Mouse (Mus musculus) spleen, postnatal 10 days (tissue): Measurements from ENCODE around the gene Rasa2.
"Not testable (repeated sequence)": the region's sequence is repeated elsewhere in the genome, so short reads cannot be mapped to it uniquely, and the experiment has no call there.

Experiments used
- DNase-seq, 2 experiments: peaks; one replicate each; pipeline ENCODE4 v3.0.0; 2021 to 2022; ENCODE audit warnings: low spot score in 2 of 2

Rasa2 gene

DNA sequence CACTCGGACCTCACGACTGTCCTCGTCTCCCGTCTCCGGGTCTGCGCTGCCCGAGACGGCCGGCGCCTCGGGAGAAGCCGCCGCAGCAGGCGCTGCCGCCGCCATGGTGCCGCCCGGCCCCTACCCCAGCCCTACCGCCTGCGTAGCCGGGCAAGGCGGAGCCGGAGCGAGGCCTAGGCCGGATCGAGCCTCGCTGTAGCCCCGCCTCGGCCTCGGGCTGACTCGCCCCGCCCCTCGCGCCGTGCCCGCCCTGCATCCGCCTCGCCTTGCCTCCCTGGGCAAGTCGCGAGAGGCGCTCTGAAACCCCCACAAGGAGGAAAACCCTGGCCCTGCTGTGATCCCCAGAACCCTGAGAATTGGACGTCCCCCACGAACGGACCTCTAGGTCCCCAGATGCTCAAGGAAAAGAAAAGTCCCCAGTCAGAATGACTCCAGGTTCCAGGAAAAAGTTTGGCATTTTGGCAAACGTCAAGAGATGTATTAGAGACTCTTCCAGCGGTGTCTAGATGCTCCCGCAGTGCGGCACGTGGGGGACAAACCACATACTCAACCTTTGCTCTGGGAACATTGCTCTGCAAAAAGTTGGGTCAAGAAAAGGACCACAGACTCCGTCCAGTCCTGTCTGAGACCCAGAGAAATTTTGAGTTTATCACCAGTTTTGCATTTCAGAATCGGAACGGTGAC lies at the start of gene Rasa2:
Rasa2 (minus strand) TSS at position 229 of the 684 bp plus-strand sequence.
- peak; percentile 85 to 93 for DNase-seq

GRCm38 (mm10) chr9:96678611-96679010 lies 47.2 kb upstream of the Rasa2 start:
- no peak for DNase-seq

- not testable (repeated sequence) for DNase-seq
These were observed 46.3 kb upstream of the Rasa2 start for GRCm38 (mm10) chr9:96677711-96678110.

DNA sequence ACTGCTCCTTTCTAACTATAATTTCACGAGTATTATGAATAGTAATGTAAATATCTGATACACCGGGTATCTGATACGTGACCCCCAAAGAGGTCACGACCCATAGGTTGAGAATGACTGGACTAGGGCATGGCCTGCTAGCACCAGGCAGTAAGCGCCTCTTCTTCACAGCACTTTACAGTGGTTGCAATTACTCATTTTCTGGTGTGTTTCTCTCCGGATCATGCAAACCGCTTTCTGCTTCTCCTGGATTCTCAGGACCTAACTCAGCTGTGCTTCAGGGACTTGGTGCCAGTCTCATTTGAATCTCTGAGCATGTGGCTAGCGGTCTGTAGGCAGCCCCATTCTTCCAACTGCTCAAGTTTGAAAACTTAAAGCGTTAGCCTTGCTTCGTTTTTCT lies 45.3 kb upstream of the Rasa2 start:
- DNase-seq = no peak

DNA sequence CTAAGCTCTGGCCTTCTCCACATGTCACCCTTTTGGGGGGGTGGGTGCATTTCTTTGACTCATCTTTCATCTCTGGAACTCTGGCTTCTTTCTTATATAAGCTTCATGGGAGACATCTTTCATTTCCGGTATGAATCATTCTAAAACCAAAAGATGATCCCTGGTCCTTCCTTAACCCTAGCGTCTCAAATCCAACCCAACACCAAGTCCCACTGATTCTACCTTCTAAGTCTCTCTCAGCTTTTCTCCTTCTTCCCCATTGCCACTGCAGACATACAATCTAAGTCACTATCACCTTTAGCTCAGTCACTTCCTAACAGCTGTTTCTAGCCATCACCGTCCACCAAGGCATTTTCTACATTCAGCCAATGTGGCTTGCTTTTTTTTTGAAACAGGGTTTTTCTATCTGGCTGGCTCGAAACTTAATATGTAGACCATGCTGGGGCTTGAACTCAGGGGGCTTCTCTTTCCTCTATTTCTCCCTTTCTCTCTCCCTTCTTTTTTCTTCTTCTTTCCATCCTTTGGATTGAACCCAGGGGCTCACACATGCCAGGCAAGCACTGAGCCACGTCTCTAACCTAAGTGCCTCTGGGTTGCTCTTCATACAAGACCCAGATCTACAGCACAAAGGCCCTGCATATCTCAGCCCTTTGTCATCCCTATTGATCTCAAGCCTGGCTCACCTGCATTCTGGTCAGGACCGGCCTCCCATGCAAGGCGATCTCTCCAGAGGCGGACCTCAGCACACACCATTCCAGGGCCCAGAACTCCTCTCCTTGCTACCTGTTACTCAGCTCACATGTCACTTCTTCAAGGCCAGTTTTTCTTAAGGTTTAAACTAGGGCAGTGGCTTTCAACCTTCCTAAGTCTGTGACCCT lies 44.6 kb upstream of the Rasa2 start:
- no peak for DNase-seq

GRCm38 (mm10) chr9:96675071-96675762 lies 43.8 kb upstream of the Rasa2 start:
- DNase-seq = peak in 1 of 2 experiments; percentile 70

DNA sequence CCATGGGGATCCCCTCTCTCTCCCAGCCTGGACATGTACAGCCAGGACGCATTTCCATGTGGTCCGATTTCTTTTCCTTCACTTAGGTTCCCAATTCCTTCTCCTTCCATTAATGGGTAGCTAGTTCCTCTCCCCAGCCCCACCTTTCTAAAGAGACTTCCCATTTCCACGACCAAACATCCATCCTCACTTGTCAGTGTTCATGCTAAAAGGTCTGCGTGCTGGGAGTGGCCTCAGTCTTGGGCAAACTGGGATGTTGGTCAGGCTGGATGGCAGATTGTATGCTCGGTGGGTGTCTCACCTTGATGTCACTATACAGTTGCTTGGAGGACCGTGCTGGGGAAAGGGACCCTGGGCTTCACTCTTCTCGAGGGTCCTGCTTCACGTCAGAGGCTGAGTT lies 42.9 kb upstream of the Rasa2 start:
- no peak for DNase-seq

- DNase-seq = no peak
These were observed 41.0 kb upstream of the Rasa2 start for GRCm38 (mm10) chr9:96672466-96672865.

DNA sequence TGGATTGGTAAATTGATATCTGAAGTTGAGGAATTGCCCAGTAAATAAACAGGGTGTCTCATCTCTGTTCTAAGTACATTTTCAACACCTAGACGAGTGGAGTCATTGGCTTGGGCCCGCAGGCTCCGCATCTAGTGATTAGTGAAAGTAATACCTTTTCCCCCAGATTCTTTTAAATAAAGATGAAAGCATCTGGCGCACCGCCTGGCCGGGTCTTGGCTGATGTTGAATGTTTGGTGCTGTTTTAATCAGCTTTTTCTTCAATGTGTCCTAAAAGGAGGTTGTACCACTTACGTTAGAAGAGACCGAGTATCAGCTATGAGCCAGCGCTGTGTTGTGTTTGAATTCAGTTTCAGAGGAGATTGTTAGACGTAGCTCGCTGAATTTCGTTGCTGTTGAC lies 39.8 kb upstream of the Rasa2 start:
- DNase-seq = no peak

DNA sequence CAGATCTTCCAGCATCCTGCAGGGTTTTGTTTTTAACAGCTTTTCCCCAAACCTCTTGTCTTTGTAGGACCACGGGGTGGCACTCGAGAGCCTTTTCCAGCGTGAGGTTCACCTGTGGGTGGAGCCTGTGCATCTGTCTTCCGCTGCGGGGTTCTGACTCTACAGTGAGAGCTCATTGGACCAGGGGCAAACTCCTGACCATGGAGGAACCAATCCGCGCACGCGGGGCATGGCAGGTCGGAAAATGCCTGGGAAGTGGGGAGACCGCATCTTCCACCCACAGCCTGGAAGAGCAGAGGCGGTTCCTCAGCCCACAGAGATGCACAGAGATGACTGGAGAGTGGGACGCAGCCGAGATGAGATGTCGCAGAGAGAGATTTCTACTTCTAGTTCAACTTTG lies 38.5 kb upstream of the Rasa2 start:
- peak; percentile 79 to 94 for DNase-seq

- DNase-seq = peak; percentile 30 to 81
These were observed 37.2 kb upstream of the Rasa2 start for GRCm38 (mm10) chr9:96668628-96669027.

DNA sequence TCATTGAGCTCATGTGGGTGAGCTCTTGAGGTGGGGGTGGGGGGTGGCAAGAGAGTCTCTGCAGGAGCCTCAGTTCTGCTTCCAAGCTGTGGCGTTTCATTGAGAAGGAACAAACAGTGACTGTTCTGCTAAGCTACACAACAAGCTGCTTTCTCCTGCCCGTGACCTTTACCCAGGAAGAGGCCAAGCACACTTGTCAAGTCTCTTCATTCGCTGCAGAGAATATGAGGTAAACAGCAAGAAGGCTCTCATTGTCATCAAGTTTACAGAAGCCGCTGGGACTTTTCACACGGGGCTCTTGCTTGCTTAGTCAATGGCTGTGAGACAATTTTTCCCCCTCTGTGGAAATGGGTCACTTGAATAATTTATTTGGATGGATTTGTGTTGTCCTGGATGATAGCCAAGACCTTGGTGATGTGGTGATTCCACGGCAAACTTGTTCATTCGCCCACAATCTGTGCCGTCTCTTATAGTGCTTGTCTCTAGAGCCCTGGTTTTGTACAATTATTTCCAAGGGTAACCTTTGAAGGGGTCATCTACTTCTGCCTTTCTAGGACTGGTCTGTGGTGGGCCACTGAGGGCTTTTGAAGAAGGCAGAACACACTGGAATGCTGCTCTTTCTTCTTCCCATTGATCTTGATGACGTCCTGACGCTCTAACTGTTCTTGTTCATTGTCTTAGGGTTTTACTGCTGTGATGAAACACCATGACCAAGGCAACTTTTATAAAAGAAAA lies 29.3 kb upstream of the Rasa2 start:
- DNase-seq = no peak

DNA sequence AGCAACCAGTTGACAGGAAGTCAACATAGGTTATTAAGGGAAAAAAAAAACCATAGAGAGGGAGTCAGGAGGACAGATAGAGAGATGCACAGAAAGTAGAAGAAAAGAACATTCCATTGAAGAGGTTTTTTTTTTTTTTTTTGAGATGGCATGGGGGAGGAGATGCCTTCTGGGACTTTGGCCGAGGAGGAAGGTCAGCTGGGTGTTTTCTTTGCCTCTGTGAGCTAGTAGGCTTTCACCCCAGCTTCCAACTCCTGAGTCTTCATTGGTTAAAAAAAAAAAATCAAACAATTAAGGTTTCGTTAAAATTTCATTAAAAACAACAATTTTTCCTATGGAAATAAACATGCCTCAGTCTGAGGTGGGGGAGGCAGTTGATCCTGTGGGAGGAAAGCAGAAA lies 28.4 kb upstream of the Rasa2 start:
- DNase-seq = no peak

DNA sequence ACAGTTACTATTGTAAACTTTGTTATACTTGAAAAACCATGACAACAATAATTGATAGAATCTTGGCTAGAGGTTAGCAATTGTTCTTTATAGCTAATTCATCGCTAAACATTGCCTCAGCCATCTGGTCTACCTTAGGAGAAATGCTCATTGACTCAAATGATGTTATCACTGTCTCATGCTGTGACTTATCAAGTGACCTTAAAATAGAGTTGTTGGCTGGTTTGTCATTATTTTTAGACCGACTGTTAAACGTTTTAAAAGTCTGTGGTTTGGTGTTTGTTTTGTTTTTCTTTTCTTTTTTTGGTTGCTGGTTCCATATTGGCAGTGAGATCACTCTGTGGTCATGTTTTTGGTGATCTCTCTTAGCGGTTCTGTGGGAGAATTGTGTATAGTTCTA lies 22.1 kb upstream of the Rasa2 start:
- no peak for DNase-seq

DNA sequence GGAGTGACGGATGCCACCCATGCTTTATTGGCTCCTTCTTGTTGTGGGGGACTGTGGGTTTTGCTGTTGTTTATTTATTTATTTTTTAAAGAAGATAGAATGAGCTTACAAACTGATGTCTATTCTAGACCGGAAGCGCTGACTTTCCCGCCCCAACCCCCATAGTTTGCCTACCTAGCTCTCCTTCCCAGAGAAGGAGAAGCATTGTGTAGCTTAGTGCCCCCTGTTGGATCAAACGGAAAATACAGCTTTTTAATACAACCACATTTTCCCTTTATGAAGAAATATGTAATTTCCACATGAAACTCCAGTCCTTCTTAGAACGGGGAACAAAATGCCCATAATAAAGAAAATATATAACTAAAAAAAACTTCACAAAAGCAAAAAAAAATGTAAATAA lies 21.3 kb upstream of the Rasa2 start:
- no peak for DNase-seq

- no peak for DNase-seq
These were observed 19.4 kb upstream of the Rasa2 start for GRCm38 (mm10) chr9:96650807-96651206.

- DNase-seq = no peak
These were observed 18.5 kb upstream of the Rasa2 start for GRCm38 (mm10) chr9:96649924-96650323.

DNA sequence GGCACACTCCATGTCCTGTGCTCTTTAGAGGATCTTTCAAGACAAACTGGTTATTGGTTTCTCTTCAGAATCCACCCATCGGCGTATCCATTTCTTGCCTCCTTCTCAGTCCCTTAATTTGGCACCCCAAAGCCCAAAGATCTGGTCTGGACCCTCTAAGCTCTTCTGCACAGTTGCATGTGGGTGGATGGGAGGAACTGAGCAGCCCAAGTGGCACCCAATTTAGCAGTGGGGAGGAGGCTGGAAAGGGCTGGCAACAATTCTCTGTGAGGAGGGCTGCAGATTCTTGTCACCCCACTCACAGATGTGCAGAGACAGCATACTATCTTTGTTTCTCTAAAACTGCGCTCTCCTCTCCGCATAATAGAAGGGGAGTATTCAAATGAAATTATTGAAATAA lies 17.9 kb upstream of the Rasa2 start:
- no peak for DNase-seq

DNA sequence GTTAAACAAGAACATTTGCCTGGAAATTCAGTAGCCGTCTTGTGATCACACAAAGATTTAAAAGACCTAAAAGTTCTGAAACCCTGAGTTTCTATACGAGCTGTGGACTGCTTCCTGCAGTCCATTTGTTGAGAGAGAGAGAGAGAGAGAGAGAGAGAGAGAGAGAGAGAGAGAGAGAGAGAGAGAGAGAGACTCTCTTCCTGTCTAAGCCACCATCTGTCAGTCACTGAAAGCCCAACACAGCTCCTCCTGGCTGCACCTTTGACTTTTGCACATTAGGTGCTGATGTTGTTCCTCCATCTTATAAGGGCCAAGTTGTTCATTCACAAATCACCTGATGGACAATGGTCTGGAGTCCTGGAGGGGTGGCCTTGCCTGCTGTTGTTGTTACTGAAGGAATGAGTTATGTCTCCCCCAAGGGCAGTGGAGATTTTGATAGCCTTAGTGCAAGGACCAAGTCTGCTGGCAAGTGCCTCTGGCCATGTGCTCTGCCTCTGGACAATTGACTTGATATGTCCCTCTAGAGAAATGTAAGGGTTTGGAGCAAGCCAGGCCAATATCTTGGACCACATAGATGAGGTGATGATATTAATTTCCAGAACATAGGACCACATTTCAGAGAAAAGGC lies 15.4 kb upstream of the Rasa2 start:
- DNase-seq = no peak

- DNase-seq = no peak
These were observed 13.4 kb upstream of the Rasa2 start for GRCm38 (mm10) chr9:96644840-96645239.

GRCm38 (mm10) chr9:96644002-96644401 lies 12.6 kb upstream of the Rasa2 start:
- not testable (repeated sequence) for DNase-seq
